Mouse (Mus musculus) neutrophil, adult 65 days (primary cell): ENCODE results near the gene Chchd5. TPM values are rescaled to one million over a fixed set of nuclear protein-coding genes. Genes with fewer than 3 reads are reported as not detected.

Experiments used
- total RNA-seq: library from RNA; stranded (reverse); gene quantifications from 2 replicates; pipeline ENCODE4 v1.2.4, GENCODE M21; 2023

Gene Chchd5
- total RNA-seq: 6.8 and 7.1 TPM in 2 replicates

DNA sequence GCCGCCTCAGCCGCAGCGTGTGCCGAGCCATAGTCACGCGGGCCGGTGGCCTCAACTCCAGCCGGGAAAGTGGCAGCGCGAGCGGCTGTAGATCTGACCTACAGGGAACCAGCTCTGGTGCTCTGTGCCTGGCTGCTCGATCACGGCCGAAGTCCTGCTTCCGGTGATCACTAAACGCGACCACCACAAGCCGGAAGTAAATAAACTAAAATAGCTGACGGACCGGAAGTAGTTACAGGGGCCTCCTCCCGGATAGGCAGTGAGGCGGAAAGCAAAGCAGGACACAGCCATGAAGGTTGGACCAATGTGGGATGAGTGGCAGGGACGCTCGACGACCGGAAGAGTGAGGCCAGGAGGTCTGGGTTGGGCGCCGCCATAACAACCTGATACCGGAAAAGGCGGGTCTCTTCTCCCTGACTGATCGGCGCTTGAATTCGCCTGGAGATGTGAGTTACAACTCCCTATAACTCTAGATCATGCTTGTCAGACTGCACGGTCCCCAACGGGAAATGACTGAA, at the start of gene Chchd5:
TSS of gene Chchd5 (plus strand) at position 289 of the 518 bp plus-strand sequence.

DNA sequence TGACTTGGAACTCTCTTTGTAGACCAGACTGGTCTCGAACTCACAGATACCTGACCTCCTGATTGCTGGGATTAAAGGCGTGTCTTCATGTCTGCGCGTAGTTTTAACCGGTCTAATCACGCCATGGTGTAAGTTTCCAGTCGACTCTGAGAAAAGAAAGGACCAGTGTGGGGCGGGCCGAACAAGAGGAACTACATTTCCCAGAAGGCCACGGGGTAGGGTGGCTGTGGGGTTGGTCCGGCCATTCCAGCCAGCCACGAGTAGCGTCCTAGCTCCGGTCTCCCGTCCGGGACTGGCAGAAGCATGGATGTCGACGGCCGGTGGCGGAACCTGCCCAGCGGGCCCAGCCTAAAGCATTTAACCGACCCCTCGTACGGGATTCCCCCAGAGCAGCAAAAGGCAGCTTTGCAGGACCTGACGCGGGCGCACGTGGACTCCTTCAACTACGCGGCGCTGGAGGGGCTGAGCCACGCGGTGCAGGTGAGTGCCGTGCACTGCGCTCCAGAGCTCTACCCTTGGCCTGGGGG, 28.7 kb upstream of the Chchd5 start, which contains the start of gene Polr1b:
TSS of gene Polr1b (plus strand) at position 212 of the 527 bp plus-strand sequence.

Other genes starting within 250 kb of the Chchd5 start
- gene Zc3h8, start 185.6 kb upstream of the Chchd5 start, total RNA-seq: 0.79 and 1.2 TPM in 2 replicates
- 1.8 and 2.4 TPM in 2 replicates for gene Zc3h6, start 162.3 kb upstream of the Chchd5 start, total RNA-seq
- gene Gm10762, start 162.0 kb upstream of the Chchd5 start, total RNA-seq: 1.4 and 1.7 TPM in 2 replicates
- not detected in 2 replicates for gene Vinac1, start 81.5 kb upstream of the Chchd5 start, total RNA-seq
- gene Ttl, start 63.8 kb upstream of the Chchd5 start, total RNA-seq: 1.6 and 1.9 TPM in 2 replicates
- 5.6 and 8.3 TPM in 2 replicates for gene Polr1b, start 28.7 kb upstream of the Chchd5 start, total RNA-seq
- gene Slc20a1, start 69.1 kb downstream of the Chchd5 start, total RNA-seq: 171 and 183 TPM in 2 replicates
- gene Ckap2l, start 167.5 kb downstream of the Chchd5 start, total RNA-seq: 25.7 and 28.6 TPM in 2 replicates
- gene Il1a, start 180.3 kb downstream of the Chchd5 start, total RNA-seq: 1.7 and 2.1 TPM in 2 replicates
- 637 and 806 TPM in 2 replicates for gene Il1b, start 241.4 kb downstream of the Chchd5 start, total RNA-seq